Mouse (Mus musculus) cerebellum, postnatal 25 days (tissue): ENCODE data around the gene Ano6.
A peak's percentile ranks its signal among the peaks of the same experiment; 100 is the strongest.
"Not testable (repeated sequence)": the region's sequence is repeated elsewhere in the genome, so short reads cannot be mapped to it uniquely, and the experiment has no call there.

Source experiments
- DNase-seq, 2 experiments: peaks; one replicate each; pipeline ENCODE4 v3.0.0; 2021; ENCODE audit warnings: mixed read lengths in 2 of 2

The Ano6 gene

GRCm38 (mm10) chr15:95828018-95828646 is 37.5 kb downstream of the Ano6 start:
- not testable (repeated sequence) for DNase-seq

- no peak for DNase-seq
Measured at GRCm38 (mm10) chr15:95828647-95829254, 38.1 kb downstream of the Ano6 start.

- DNase-seq = no peak
Measured at GRCm38 (mm10) chr15:95829553-95830205, 39.0 kb downstream of the Ano6 start.

- DNase-seq = no peak
Measured at GRCm38 (mm10) chr15:95830206-95830560, 39.5 kb downstream of the Ano6 start.

- DNase-seq = no peak
Measured at GRCm38 (mm10) chr15:95833292-95833691, 42.6 kb downstream of the Ano6 start.

GRCm38 (mm10) chr15:95836077-95836476 is 45.4 kb downstream of the Ano6 start:
- DNase-seq = no peak

- DNase-seq = no peak
Measured at GRCm38 (mm10) chr15:95836646-95837434, 46.2 kb downstream of the Ano6 start.

- no peak for DNase-seq
Measured at GRCm38 (mm10) chr15:95837570-95837969, 46.9 kb downstream of the Ano6 start.

- no peak for DNase-seq
Measured at GRCm38 (mm10) chr15:95838171-95839020, 47.8 kb downstream of the Ano6 start.

GRCm38 (mm10) chr15:95839789-95840188 is 49.1 kb downstream of the Ano6 start:
- no peak for DNase-seq

GRCm38 (mm10) chr15:95843183-95843949 is 52.7 kb downstream of the Ano6 start:
- no peak for DNase-seq

GRCm38 (mm10) chr15:95844412-95844811 is 53.8 kb downstream of the Ano6 start:
- no peak for DNase-seq

- DNase-seq = no peak
Measured at GRCm38 (mm10) chr15:95846102-95846501, 55.5 kb downstream of the Ano6 start.

- peak in 1 of 2 experiments; percentile 34 for DNase-seq
Measured at GRCm38 (mm10) chr15:95848493-95849064, 57.9 kb downstream of the Ano6 start.

- DNase-seq = no peak
Measured at GRCm38 (mm10) chr15:95849513-95850411, 59.1 kb downstream of the Ano6 start.

- no peak for DNase-seq
Measured at GRCm38 (mm10) chr15:95850546-95850945, 59.9 kb downstream of the Ano6 start.

GRCm38 (mm10) chr15:95855051-95855844 is 64.6 kb downstream of the Ano6 start:
- no peak for DNase-seq

GRCm38 (mm10) chr15:95855953-95856352 is 65.3 kb downstream of the Ano6 start:
- DNase-seq = no peak
